Mouse (Mus musculus): ENCODE data around the gene Adgrg7. TPM values are rescaled to one million over a fixed set of nuclear protein-coding genes. Genes with fewer than 3 reads are reported as not detected.

Gene Adgrg7
- total RNA-seq (2014; fragmentation: Nextera tagmentation) (1.8 and 3.3 TPM in 2 replicates), total RNA-seq (2017) (0.17 and 0.33 TPM in 2 replicates), polyA plus RNA-seq (2012) (0.04 TPM in 1 of 2 replicates, not detected in the other)

GRCm38 (mm10) chr16:56795481-56796139 lies at the start of gene Adgrg7:
TSS of gene Adgrg7 (minus strand) at chr16:56795855.
- peaks cover 3% of the 10 kb centered on the region; the same call in 1 of the 2 replicates for H3K27me3 ChIP-seq (ENCODE audit: insufficient read depth, low read length)
- TF ChIP-seq GATA2 (IDR thresholded peaks at IDR 0.05; ENCODE audit: borderline replicate concordance, low read depth, low read length) (no peak), TAL1 (conservative IDR thresholded peaks at IDR 0.05; ENCODE audit: low read depth, low read length) (no peak), CTCF (IDR thresholded peaks at IDR 0.05; ENCODE audit: low read depth, low read length) (no peak), GATA1 (IDR thresholded peaks at IDR 0.05; ENCODE audit: borderline replicate concordance, low read length) (no peak), POLR2AphosphoS5 (IDR thresholded peaks at IDR 0.05; ENCODE audit: insufficient replicate concordance, low read depth, low read length) (no peak)
- H3K4me3 ChIP-seq (ENCODE audit: low read depth, low read length): peak within 1 kb of the TSS; percentile 29; the same call in 1 of the 2 replicates
- ATAC-seq (ENCODE audit: extremely low read depth, insufficient number of reproducible peaks, low FRiP score, poor library complexity, severe bottlenecking): no peak
- DNase-seq (ENCODE audit: low spot score): no peak
- no peaks in the 10 kb centered on the region for H3K36me3 ChIP-seq (replicated peaks)
- peaks cover 57% of the 10 kb centered on the region for H3K4me1 ChIP-seq (ENCODE audit: insufficient read depth, low read depth, low read length)
- no peaks in the 10 kb centered on the region for H3K9me3 ChIP-seq (replicated peaks)

GRCm38 (mm10) chr16:56842988-56843387 lies 47.3 kb upstream of the Adgrg7 start:
- Histone ChIP-seq H3K4me1 (ENCODE audit: insufficient read depth, low read depth, low read length) (peaks cover 4% of the 10 kb centered on the region), H3K4me3 (ENCODE audit: low read depth, low read length) (no peak overlapping the region; the same call in 1 of the 2 replicates), H3K9me3 (replicated peaks) (no peaks in the 10 kb centered on the region), H3K27me3 (ENCODE audit: insufficient read depth, low read length) (peaks cover 11% of the 10 kb centered on the region), H3K36me3 (replicated peaks) (no peaks in the 10 kb centered on the region)
- DNase-seq (ENCODE audit: low spot score) (no peak), ATAC-seq (ENCODE audit: extremely low read depth, insufficient number of reproducible peaks, low FRiP score, poor library complexity, severe bottlenecking) (no peak)
- TF ChIP-seq GATA2 (IDR thresholded peaks at IDR 0.05; ENCODE audit: borderline replicate concordance, low read depth, low read length): no peak
- TF ChIP-seq CTCF (IDR thresholded peaks at IDR 0.05; ENCODE audit: low read depth, low read length): no peak
- TF ChIP-seq POLR2AphosphoS5 (IDR thresholded peaks at IDR 0.05; ENCODE audit: insufficient replicate concordance, low read depth, low read length): no peak
- TF ChIP-seq GATA1 (IDR thresholded peaks at IDR 0.05; ENCODE audit: borderline replicate concordance, low read length): no peak
- TF ChIP-seq TAL1 (conservative IDR thresholded peaks at IDR 0.05; ENCODE audit: low read depth, low read length): no peak

GRCm38 (mm10) chr16:56833312-56833711 lies 37.7 kb upstream of the Adgrg7 start:
- no peak overlapping the region for H3K4me3 ChIP-seq (ENCODE audit: low read depth, low read length)
- no peaks in the 10 kb centered on the region for H3K9me3 ChIP-seq (replicated peaks)
- peaks cover 16% of the 10 kb centered on the region for H3K27me3 ChIP-seq (ENCODE audit: insufficient read depth, low read length)
- no peak for DNase-seq (ENCODE audit: low spot score)
- no peak for TF ChIP-seq GATA2 (IDR thresholded peaks at IDR 0.05; ENCODE audit: borderline replicate concordance, low read depth, low read length)
- TF ChIP-seq GATA1 (IDR thresholded peaks at IDR 0.05; ENCODE audit: borderline replicate concordance, low read length): no peak
- TF ChIP-seq POLR2AphosphoS5 (IDR thresholded peaks at IDR 0.05; ENCODE audit: insufficient replicate concordance, low read depth, low read length): no peak
- TF ChIP-seq CTCF (IDR thresholded peaks at IDR 0.05; ENCODE audit: low read depth, low read length): no peak
- no peak for TF ChIP-seq TAL1 (conservative IDR thresholded peaks at IDR 0.05; ENCODE audit: low read depth, low read length)
- no peaks in the 10 kb centered on the region for H3K36me3 ChIP-seq (replicated peaks)
- ATAC-seq (ENCODE audit: extremely low read depth, insufficient number of reproducible peaks, low FRiP score, poor library complexity, severe bottlenecking): no peak
- no peaks in the 10 kb centered on the region for H3K4me1 ChIP-seq (ENCODE audit: insufficient read depth, low read depth, low read length)

GRCm38 (mm10) chr16:56831986-56832385 lies 36.3 kb upstream of the Adgrg7 start:
- no peaks in the 10 kb centered on the region for H3K36me3 ChIP-seq (replicated peaks)
- peaks cover 16% of the 10 kb centered on the region for H3K27me3 ChIP-seq (ENCODE audit: insufficient read depth, low read length)
- no peaks in the 10 kb centered on the region for H3K9me3 ChIP-seq (replicated peaks)
- H3K4me3 ChIP-seq (ENCODE audit: low read depth, low read length): no peak overlapping the region
- DNase-seq (ENCODE audit: low spot score) (no peak), ATAC-seq (ENCODE audit: extremely low read depth, insufficient number of reproducible peaks, low FRiP score, poor library complexity, severe bottlenecking) (no peak)
- H3K4me1 ChIP-seq (ENCODE audit: insufficient read depth, low read depth, low read length): no peaks in the 10 kb centered on the region
- no peak for TF ChIP-seq GATA1 (IDR thresholded peaks at IDR 0.05; ENCODE audit: borderline replicate concordance, low read length)
- TF ChIP-seq GATA2 (IDR thresholded peaks at IDR 0.05; ENCODE audit: borderline replicate concordance, low read depth, low read length): no peak
- no peak for TF ChIP-seq CTCF (IDR thresholded peaks at IDR 0.05; ENCODE audit: low read depth, low read length)
- TF ChIP-seq TAL1 (conservative IDR thresholded peaks at IDR 0.05; ENCODE audit: low read depth, low read length): no peak
- TF ChIP-seq POLR2AphosphoS5 (IDR thresholded peaks at IDR 0.05; ENCODE audit: insufficient replicate concordance, low read depth, low read length): no peak

- ATAC-seq (ENCODE audit: extremely low read depth, insufficient number of reproducible peaks, low FRiP score, poor library complexity, severe bottlenecking): peak; percentile 94
- DNase-seq (ENCODE audit: low spot score): peak; percentile 13
- Histone ChIP-seq H3K4me3 (ENCODE audit: low read depth, low read length) (peak overlapping the region; percentile 25; the same call in 1 of the 2 replicates), H3K36me3 (replicated peaks) (no peaks in the 10 kb centered on the region), H3K9me3 (replicated peaks) (no peaks in the 10 kb centered on the region), H3K27me3 (ENCODE audit: insufficient read depth, low read length) (no peaks in the 10 kb centered on the region; the same call in 1 of the 2 replicates), H3K4me1 (ENCODE audit: insufficient read depth, low read depth, low read length) (peaks cover 66% of the 10 kb centered on the region)
- TF ChIP-seq POLR2AphosphoS5 (IDR thresholded peaks at IDR 0.05; ENCODE audit: insufficient replicate concordance, low read depth, low read length): no peak
- TF ChIP-seq TAL1 (conservative IDR thresholded peaks at IDR 0.05; ENCODE audit: low read depth, low read length): peak; percentile 69
- no peak for TF ChIP-seq GATA1 (IDR thresholded peaks at IDR 0.05; ENCODE audit: borderline replicate concordance, low read length)
Observed at GRCm38 (mm10) chr16:56801370-56802109, 5.9 kb upstream of the Adgrg7 start.

GRCm38 (mm10) chr16:56800946-56801345 lies 5.3 kb upstream of the Adgrg7 start:
- TF ChIP-seq GATA2 (IDR thresholded peaks at IDR 0.05; ENCODE audit: borderline replicate concordance, low read depth, low read length): no peak
- no peak for TF ChIP-seq TAL1 (conservative IDR thresholded peaks at IDR 0.05; ENCODE audit: low read depth, low read length)
- no peak for TF ChIP-seq CTCF (IDR thresholded peaks at IDR 0.05; ENCODE audit: low read depth, low read length)
- no peak for TF ChIP-seq POLR2AphosphoS5 (IDR thresholded peaks at IDR 0.05; ENCODE audit: insufficient replicate concordance, low read depth, low read length)
- no peak for TF ChIP-seq GATA1 (IDR thresholded peaks at IDR 0.05; ENCODE audit: borderline replicate concordance, low read length)
- DNase-seq (ENCODE audit: low spot score): no peak
- no peaks in the 10 kb centered on the region for H3K36me3 ChIP-seq (replicated peaks)
- H3K9me3 ChIP-seq (replicated peaks): no peaks in the 10 kb centered on the region
- H3K27me3 ChIP-seq (ENCODE audit: insufficient read depth, low read length): no peaks in the 10 kb centered on the region
- H3K4me3 ChIP-seq (ENCODE audit: low read depth, low read length): peak overlapping the region; percentile 47; the same call in 1 of the 2 replicates
- no peak for ATAC-seq (ENCODE audit: extremely low read depth, insufficient number of reproducible peaks, low FRiP score, poor library complexity, severe bottlenecking)
- H3K4me1 ChIP-seq (ENCODE audit: insufficient read depth, low read depth, low read length): peaks cover 72% of the 10 kb centered on the region

Data from G1E (cell line).